Mouse (Mus musculus) myocyte (in vitro differentiated cells): ENCODE data around the gene Cdca3. TPM values are rescaled to one million over a fixed set of nuclear protein-coding genes. Genes with fewer than 3 reads are reported as not detected.

ENCODE experiments used
- H3K27me3 ChIP-seq: one replicate; pipeline ENCODE4 v1.6.1; 2011; ENCODE audit not compliant: control insufficient read depth, insufficient read depth, insufficient read length
- H3K36me3 ChIP-seq: one replicate; pipeline ENCODE4 v1.6.1; 2011; ENCODE audit not compliant: control insufficient read depth, insufficient read depth
- H3K4me2 ChIP-seq: one replicate; pipeline ENCODE4 v1.6.1; 2011; ENCODE audit warnings: low read depth, control low read depth
- H3K4me3 ChIP-seq: one replicate; pipeline ENCODE4 v1.5.1; 2011; ENCODE audit warnings: mild to moderate bottlenecking, control low read depth, moderate library complexity
- H3K79me2 ChIP-seq: one replicate; pipeline ENCODE4 v1.6.1; 2011; ENCODE audit not compliant: control insufficient read depth, insufficient read depth
- H3ac ChIP-seq: one replicate; pipeline ENCODE4 v1.6.1; 2011; ENCODE audit not compliant: control insufficient read depth, insufficient read length
- CEBPB ChIP-seq: IDR thresholded peaks from 2 replicates; pipeline ENCODE4 v1.6.1; 2011; ENCODE audit warnings: mild to moderate bottlenecking, moderate library complexity; ENCODE audit not compliant: poor library complexity, insufficient read depth, severe bottlenecking
- E2F4 ChIP-seq: IDR thresholded peaks from one replicate; pipeline ENCODE4 v1.6.1; 2011; ENCODE audit warnings: mild to moderate bottlenecking, control low read depth, moderate library complexity; ENCODE audit not compliant: insufficient read depth
- MAX ChIP-seq: IDR thresholded peaks from one replicate; pipeline ENCODE4 v1.6.1; 2011; ENCODE audit warnings: low read depth, mild to moderate bottlenecking, control low read depth
- MYOD1 ChIP-seq, 3 experiments: IDR thresholded peaks; one replicate each; pipeline ENCODE4 v1.6.1; 2011; ENCODE audit warnings: control low read depth in 2 of 3, low read depth in 2 of 3, mild to moderate bottlenecking in 2 of 3, moderate library complexity in 1 of 3; ENCODE audit not compliant: insufficient read length in 2 of 3, control insufficient read depth in 1 of 3
- MYOG ChIP-seq, 3 experiments: IDR thresholded peaks; one replicate each; pipeline ENCODE4 v1.6.1; 2011; ENCODE audit warnings: control low read depth in 2 of 3, low read depth in 2 of 3, mild to moderate bottlenecking in 2 of 3; ENCODE audit not compliant: insufficient read length in 2 of 3, control insufficient read depth in 1 of 3, insufficient read depth in 1 of 3
- POLR2A ChIP-seq: IDR thresholded peaks from one replicate; pipeline ENCODE4 v1.6.1; 2011; ENCODE audit warnings: low read depth, mild to moderate bottlenecking, control low read depth, moderate library complexity; ENCODE audit not compliant: insufficient read length
- POLR2AphosphoS2 ChIP-seq: IDR thresholded peaks from one replicate; pipeline ENCODE4 v1.6.1; 2011; ENCODE audit warnings: low read depth, control low read depth; ENCODE audit not compliant: insufficient read length
- REST ChIP-seq: IDR thresholded peaks from one replicate; pipeline ENCODE4 v1.6.1; 2011; ENCODE audit warnings: mild to moderate bottlenecking, control low read depth, moderate library complexity; ENCODE audit not compliant: insufficient read depth, insufficient read length
- SRF ChIP-seq: IDR thresholded peaks from one replicate; pipeline ENCODE4 v1.6.1; 2011; ENCODE audit warnings: low read depth; ENCODE audit not compliant: control insufficient read depth, insufficient read length
- TCF12 ChIP-seq: IDR thresholded peaks from one replicate; pipeline ENCODE4 v1.6.1; 2011; ENCODE audit warnings: mild to moderate bottlenecking, control low read depth; ENCODE audit not compliant: poor library complexity, insufficient read depth, severe bottlenecking
- TCF3 ChIP-seq: IDR thresholded peaks from one replicate; pipeline ENCODE4 v1.6.1; 2011; ENCODE audit warnings: low read depth, control low read depth; ENCODE audit not compliant: insufficient read length
- USF1 ChIP-seq: IDR thresholded peaks from one replicate; pipeline ENCODE4 v1.6.1; 2011; ENCODE audit warnings: low read depth, mild to moderate bottlenecking, control low read depth, moderate library complexity
- polyA plus RNA-seq: library from polyadenylated mRNA; unstranded; fragments of >200 nt; fragmentation: generic; extraction: Trizol; gene quantifications from one replicate; pipeline ENCODE4 v1.2.1, GENCODE M21; 2012; ENCODE audit warnings: missing spikeins

Gene Cdca3
- polyA plus RNA-seq, 1 experiment: 28.8 TPM

DNA sequence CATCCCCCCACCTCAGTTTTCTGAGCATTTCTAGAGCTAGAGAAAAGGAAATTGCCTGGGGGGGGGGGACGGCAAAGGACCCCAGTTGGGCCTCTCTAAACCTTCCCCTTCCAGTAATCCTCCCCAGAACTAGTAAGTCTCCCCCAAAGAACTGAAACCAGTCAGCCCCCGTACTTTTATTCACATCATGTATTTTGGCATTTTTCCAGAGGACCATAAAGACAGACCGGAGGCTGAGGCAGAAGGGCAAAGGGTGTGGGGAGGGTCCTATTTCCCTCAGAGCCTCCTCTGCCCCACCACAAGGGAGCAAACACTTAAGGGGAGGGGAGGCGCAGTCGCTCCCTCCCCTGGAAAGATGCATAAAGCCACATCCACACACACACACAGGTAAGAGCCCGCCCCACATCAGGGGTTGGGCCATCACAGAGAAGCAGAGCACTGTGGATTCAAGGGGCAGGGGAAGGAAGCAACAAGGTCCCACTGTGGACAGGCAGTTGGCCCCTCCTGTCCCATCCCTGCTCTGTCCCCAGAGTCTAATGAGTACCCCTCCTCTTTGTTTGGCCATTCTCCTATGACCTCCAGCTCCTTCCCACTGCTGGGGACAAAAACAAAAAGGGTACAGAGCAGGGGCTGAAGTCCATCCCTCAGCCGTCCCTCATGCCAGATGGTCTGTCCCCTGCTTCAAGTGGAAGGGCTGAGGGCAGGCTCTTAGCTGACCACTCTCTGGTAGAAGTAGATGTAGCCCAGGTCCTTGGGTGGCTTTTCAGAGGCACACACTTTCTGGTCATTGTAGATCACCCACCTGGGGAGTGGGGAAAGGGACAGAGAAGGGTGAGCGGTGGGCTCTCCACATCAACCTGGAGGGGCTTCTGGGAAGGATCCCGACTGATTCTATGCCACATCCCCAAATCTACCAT lies 14.2 kb upstream of the Cdca3 start:
- no peak overlapping the region for H3K4me3 ChIP-seq
- H3K4me2 ChIP-seq: no peak overlapping the region
- TF ChIP-seq TCF12: no peak
- TF ChIP-seq E2F4: no peak
- no peak for TF ChIP-seq MAX
- no peak for TF ChIP-seq POLR2A
- no peak for TF ChIP-seq TCF3
- no peak for TF ChIP-seq USF1
- TF ChIP-seq REST: no peak
- no peak for TF ChIP-seq CEBPB
- TF ChIP-seq MYOD1 (IDR thresholded peaks at IDR 0.05; ENCODE audit: control insufficient read depth in 1 of 3, insufficient read length in 2 of 3, low read depth in 2 of 3): no peak
- TF ChIP-seq POLR2AphosphoS2: no peak
- no peak for TF ChIP-seq SRF
- TF ChIP-seq MYOG (IDR thresholded peaks at IDR 0.05; ENCODE audit: control insufficient read depth in 1 of 3, insufficient read depth in 1 of 3, insufficient read length in 2 of 3, low read depth in 2 of 3): no peak
- no peak overlapping the region for H3ac ChIP-seq
- H3K27me3 ChIP-seq: no peaks in the 10 kb centered on the region
- H3K36me3 ChIP-seq: peaks cover 15% of the 10 kb centered on the region
- peaks cover 24% of the 10 kb centered on the region for H3K79me2 ChIP-seq

DNA sequence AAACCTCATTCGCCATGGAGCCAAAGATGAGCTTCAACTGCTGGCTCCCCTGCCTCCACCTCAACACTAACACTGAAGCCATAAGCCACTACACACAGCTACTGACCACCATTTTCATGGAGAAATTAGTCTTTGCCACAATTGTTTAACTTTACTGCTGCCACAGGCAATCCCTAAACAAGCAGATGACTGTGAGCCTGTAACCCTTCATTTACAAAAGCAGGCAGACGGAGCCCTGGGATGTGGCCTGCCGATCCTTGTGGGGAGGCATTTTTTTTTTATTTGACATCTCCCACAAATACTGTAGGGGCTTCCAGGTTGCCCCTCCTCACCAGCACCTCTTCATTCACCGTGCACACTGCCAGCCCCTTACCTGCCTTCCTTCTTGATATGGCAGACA lies 12.7 kb upstream of the Cdca3 start:
- TF ChIP-seq POLR2AphosphoS2 (no peak), MYOD1 (IDR thresholded peaks at IDR 0.05; ENCODE audit: control insufficient read depth in 1 of 3, insufficient read length in 2 of 3, low read depth in 2 of 3) (no peak), POLR2A (no peak), MYOG (IDR thresholded peaks at IDR 0.05; ENCODE audit: control insufficient read depth in 1 of 3, insufficient read depth in 1 of 3, insufficient read length in 2 of 3, low read depth in 2 of 3) (no peak), REST (no peak), CEBPB (no peak), SRF (no peak), TCF3 (no peak), MAX (no peak), E2F4 (no peak), USF1 (no peak)
- no peak overlapping the region for H3K4me2 ChIP-seq
- H3ac ChIP-seq: no peak overlapping the region
- no peak overlapping the region for H3K4me3 ChIP-seq
- H3K79me2 ChIP-seq: peaks cover 20% of the 10 kb centered on the region
- no peaks in the 10 kb centered on the region for H3K27me3 ChIP-seq
- H3K36me3 ChIP-seq: peaks cover 28% of the 10 kb centered on the region

DNA sequence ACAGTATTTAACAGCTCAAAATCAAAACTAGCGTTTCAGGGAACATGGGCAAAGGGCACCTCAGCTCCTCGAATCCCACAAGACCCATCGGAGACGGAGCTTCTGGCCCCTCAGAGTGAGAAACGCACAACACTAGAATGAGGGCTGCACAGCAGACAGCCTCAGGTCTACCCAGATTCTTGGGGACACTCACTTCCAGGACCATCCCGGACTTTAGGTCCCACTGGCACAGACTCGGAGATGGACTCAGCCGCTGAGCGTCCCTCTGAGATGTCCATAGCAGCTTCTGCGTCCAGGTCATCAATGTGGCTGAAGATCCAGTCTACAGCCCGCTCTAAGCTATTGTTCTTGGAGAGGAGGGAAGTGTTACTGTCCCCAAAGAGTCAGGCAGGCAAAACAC lies 12.2 kb upstream of the Cdca3 start:
- Histone ChIP-seq H3K79me2 (peaks cover 18% of the 10 kb centered on the region), H3ac (no peak overlapping the region), H3K4me3 (no peak overlapping the region), H3K4me2 (no peak overlapping the region), H3K36me3 (peaks cover 29% of the 10 kb centered on the region), H3K27me3 (no peaks in the 10 kb centered on the region)
- TF ChIP-seq TCF12 (no peak), REST (no peak), USF1 (no peak), CEBPB (no peak), MYOD1 (IDR thresholded peaks at IDR 0.05; ENCODE audit: control insufficient read depth in 1 of 3, insufficient read length in 2 of 3, low read depth in 2 of 3) (no peak), POLR2AphosphoS2 (no peak), POLR2A (no peak), SRF (no peak), TCF3 (no peak), MYOG (IDR thresholded peaks at IDR 0.05; ENCODE audit: control insufficient read depth in 1 of 3, insufficient read depth in 1 of 3, insufficient read length in 2 of 3, low read depth in 2 of 3) (no peak), MAX (no peak), E2F4 (no peak)

DNA sequence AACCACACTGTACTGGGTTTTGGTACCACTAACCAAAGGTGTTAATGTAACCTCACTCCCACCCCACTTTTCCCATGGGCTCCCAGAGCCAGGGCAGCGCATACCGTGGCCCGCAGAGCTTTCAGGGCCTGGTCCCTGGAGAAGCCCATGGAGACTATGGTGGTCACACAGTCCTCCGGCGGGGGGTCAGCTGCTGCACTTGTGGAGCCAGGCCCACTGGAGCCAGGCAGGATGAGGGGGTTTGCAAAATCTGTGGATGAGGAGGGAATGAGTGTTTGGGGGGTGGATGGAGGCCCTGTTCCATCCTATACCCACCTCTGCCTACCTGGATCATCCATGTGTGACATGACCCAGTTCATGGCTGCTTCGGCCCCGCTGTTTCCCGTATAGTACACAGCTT lies 11.8 kb upstream of the Cdca3 start:
- no peak overlapping the region for H3K4me3 ChIP-seq
- TF ChIP-seq SRF (no peak), MYOD1 (IDR thresholded peaks at IDR 0.05; ENCODE audit: control insufficient read depth in 1 of 3, insufficient read length in 2 of 3, low read depth in 2 of 3) (no peak), TCF3 (no peak)
- H3K27me3 ChIP-seq: no peaks in the 10 kb centered on the region
- no peak overlapping the region for H3ac ChIP-seq
- H3K79me2 ChIP-seq: peaks cover 13% of the 10 kb centered on the region
- peaks cover 26% of the 10 kb centered on the region for H3K36me3 ChIP-seq
- no peak overlapping the region for H3K4me2 ChIP-seq

DNA sequence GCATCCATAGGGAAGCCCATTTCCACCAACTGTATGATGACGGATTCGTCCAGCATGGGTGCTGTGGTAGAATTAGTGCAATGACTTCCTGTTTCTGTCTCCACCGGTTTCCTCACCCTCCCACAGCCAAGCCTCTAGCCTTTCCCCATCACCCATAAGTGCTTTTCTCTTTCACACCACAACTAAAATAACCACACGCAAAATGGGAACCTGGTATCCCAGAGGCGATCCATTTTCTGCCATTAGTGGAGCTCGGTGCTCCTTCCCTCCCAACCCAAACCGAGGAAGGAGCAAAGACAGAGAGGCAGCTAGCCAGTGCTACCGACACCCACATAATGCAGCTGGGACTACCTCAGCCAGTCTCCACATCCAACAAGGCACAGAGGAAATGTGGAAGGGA lies 11.4 kb upstream of the Cdca3 start:
- peaks cover 9% of the 10 kb centered on the region for H3K79me2 ChIP-seq
- no peak for TF ChIP-seq USF1
- TF ChIP-seq CEBPB: no peak
- TF ChIP-seq MYOG (IDR thresholded peaks at IDR 0.05; ENCODE audit: control insufficient read depth in 1 of 3, insufficient read depth in 1 of 3, insufficient read length in 2 of 3, low read depth in 2 of 3): no peak
- no peak for TF ChIP-seq E2F4
- TF ChIP-seq TCF12: no peak
- TF ChIP-seq TCF3: no peak
- TF ChIP-seq POLR2A: no peak
- TF ChIP-seq SRF: no peak
- no peak for TF ChIP-seq POLR2AphosphoS2
- no peak for TF ChIP-seq MYOD1 (IDR thresholded peaks at IDR 0.05; ENCODE audit: control insufficient read depth in 1 of 3, insufficient read length in 2 of 3, low read depth in 2 of 3)
- H3K27me3 ChIP-seq: no peaks in the 10 kb centered on the region
- H3K36me3 ChIP-seq: peaks cover 26% of the 10 kb centered on the region
- H3K4me3 ChIP-seq: no peak overlapping the region
- no peak overlapping the region for H3ac ChIP-seq
- no peak overlapping the region for H3K4me2 ChIP-seq
